Mouse (Mus musculus): ENCODE measurements around the gene Oas1d.
"Not testable (repeated sequence)": the region's sequence is repeated elsewhere in the genome, so short reads cannot be mapped to it uniquely, and the experiment has no call there.

DNA sequence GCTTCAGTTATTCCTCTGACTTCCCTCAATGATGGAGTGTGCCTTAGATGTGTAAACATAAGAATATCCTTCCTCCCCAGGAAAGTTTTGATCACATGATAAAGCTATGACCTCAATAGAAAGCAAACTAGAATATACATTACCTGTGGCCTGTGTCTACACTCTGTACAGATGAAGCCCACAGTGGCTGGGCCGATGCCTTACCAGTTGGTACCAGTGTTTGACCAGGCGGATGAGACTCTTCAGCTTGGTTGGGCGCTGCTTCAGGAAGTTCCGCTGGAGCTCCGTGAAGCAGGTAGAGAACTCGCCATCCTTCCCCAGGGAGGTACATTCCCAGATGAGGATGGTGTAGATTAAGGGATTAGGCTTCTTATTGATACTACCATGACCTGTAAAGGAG, 32.7 kb upstream of the Oas1d start:
- TF ChIP-seq CTCF (IDR thresholded peaks at IDR 0.05; ENCODE audit: control insufficient read depth, insufficient read depth, low read length); POLR2A (IDR thresholded peaks at IDR 0.05; ENCODE audit: borderline replicate concordance, control insufficient read depth, low read depth, low read length): not testable (repeated sequence)

Measured in bone marrow, adult 2 months (tissue).